Mouse (Mus musculus): ENCODE measurements at regions not wholly inside any gene's neighbourhood (a gene's known extent, or its start where the extent isn't known, plus 50 kb on each side); places are given as distances from the start of the nearest gene placed in this dataset.

DNA sequence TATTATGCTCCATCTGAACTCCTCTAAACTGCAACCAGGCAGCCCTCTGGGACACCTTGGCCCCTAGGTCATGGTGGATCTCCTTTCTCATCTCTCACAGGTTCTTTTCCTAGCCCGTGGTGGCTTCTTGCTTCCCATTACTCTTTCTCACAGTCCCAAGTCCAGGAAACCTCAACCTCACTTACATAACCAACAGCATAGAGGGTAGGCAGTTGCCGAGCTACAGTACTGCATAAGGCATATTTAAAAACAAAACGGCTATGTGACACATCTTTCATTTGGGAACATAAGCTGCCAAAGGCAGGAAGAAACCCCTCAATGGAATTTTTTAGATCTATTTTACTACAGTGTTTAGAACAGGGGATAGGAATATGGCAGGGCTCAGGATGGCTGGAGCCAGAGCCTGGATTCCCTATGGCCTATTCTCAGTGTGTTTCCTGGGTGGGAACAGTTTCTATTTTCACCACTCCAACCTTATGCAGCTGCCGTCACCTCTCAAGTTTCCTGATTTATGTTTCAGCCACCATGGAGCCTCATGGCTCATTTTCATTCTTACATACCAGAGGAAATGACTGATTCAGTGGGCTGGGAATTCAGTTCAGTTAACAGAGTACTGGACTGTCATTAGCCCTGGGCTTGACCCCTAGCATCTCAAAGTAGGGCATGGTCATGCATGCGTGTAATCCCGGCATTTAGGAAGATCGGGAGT lies 726.9 kb upstream of the Lrrc6 start:
- TF ChIP-seq POLR2A (IDR thresholded peaks at IDR 0.05; ENCODE audit: low read depth, low read length), result no peak
- TF ChIP-seq CTCF (conservative IDR thresholded peaks at IDR 0.05; ENCODE audit: insufficient read depth, insufficient read length, low read depth, low read length), result no peak
